Mouse (Mus musculus) skeletal muscle tissue, adult 2 months (tissue): ENCODE measurements at regions not wholly inside any gene's neighbourhood (a gene's known extent, or its start where the extent isn't known, plus 50 kb on each side); places are given as distances from the start of the nearest gene placed in this dataset.

Experiments
- DNase-seq: peaks from one replicate; pipeline ENCODE4 v3.0.0-alpha.2; 2012; ENCODE audit warnings: low read depth, low spot score

GRCm38 (mm10) chr5:141137716-141138115, 103.6 kb upstream of the Sdk1 start:
- DNase-seq = no peak

DNA sequence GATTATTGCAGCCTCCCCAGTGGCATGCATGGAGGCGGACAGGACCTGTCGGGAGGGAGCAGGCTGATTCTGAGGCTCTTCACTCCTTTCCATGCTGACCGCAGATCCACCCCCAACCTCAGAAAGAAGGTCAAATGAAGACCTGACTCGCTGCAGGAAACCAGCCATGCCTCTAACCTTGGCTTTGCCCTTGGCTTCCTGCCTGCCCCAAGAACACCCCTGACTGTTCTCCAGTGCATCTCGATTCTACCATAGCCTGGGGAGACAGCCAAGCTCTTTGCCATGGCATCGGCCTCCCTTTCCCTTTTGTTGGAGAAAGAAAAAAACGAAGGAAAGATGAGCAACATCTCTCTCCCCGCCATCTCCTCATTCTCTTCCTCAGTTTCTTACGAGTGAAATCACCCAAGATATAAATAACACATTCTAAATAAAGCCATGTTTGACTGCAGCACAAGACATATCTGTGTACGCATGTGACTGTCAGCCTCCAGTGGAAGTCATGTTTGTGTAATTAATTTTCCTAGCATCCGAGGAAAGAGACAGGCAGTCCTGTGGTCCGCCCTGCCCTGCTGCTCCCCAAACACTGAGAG, 102.4 kb upstream of the Sdk1 start:
- DNase-seq = no peak

DNA sequence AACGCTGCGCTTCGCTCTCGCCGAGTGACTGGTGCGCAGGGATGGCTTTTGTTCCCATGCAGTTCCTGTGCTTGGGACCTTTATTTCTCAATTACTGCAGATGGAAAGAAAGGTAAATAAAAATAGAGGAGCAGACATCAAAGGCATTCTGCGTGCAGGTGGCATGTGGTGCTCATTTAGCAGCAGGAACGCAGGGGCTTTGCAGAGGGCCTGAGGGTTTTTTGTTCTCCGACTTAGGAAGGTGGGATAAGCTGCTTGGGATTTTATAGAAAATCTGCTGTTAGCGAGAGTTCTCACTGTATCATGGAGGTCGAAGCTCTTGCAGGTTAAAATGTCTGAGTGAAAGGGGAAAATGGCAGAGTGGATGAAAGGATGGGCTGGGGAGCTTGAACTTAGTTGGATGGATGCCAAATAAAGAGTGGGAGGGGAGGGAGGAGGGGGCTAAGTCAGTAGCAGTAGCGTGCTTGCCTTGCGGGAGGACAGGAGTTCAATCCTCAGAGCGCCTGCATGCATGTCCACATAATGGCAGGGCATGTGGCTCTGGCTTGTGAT, 101.9 kb upstream of the Sdk1 start:
- DNase-seq = no peak

GRCm38 (mm10) chr5:141160391-141160790, 80.9 kb upstream of the Sdk1 start:
- no peak for DNase-seq

DNA sequence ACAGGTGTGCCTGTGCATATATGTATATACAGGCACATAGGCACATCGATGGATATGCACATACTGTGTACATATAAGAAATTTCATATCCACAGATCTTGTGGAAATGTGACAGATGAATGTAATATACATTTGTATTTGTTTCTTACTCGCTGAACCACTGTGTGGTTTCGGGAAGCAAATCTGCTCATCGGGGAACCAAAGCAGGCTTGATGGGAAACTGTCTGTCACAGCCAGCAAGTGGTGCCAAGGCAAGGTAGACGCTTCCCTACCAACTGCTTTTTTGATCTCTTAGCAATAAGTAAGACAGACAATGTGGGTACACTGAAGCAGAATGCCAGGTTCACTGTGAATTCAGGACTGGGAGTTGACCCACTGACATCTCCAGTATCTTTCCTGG, 80.3 kb upstream of the Sdk1 start:
- DNase-seq = no peak

- no peak for DNase-seq
These were observed 58.8 kb upstream of the Sdk1 start for GRCm38 (mm10) chr5:141182442-141182841.

- no peak for DNase-seq
These were observed 52.3 kb upstream of the Sdk1 start for GRCm38 (mm10) chr5:141189033-141189432.
